Mouse (Mus musculus) liver, adult 2 months (tissue): ENCODE results near the gene Cd200r3. TPM values are rescaled to one million over a fixed set of nuclear protein-coding genes. Genes with fewer than 3 reads are reported as not detected.

Source experiments
- DNase-seq: peaks from one replicate; pipeline ENCODE4 v3.0.0-alpha.2; 2011; ENCODE audit warnings: low read depth, low spot score; ENCODE audit errors: extremely low read depth
- H3K27ac ChIP-seq: fragments of 200-500 bp; replicated peaks from 2 replicates; pipeline ENCODE4 v1.5.1; 2012; ENCODE audit warnings: low read depth, mild to moderate bottlenecking, control low read depth, inconsistent platforms, low read length; ENCODE audit not compliant: insufficient read depth
- H3K27me3 ChIP-seq: fragments of 200-500 bp; 2 replicates; pipeline ENCODE4 v1.6.1; 2012; ENCODE audit warnings: mild to moderate bottlenecking, moderate library complexity, low read length, inconsistent platforms; ENCODE audit not compliant: control insufficient read depth, insufficient read depth
- H3K36me3 ChIP-seq: fragments of 200-500 bp; 2 replicates; pipeline ENCODE4 v1.6.1; 2012; ENCODE audit warnings: low read length, inconsistent platforms; ENCODE audit not compliant: control insufficient read depth, insufficient read depth
- H3K4me1 ChIP-seq: fragments of 200-500 bp; 2 replicates; pipeline ENCODE4 v1.6.1; 2011; ENCODE audit warnings: low read length; ENCODE audit not compliant: control insufficient read depth, insufficient read depth
- H3K4me3 ChIP-seq: fragments of 200-500 bp; 2 replicates; pipeline ENCODE4 v1.5.1; 2011; ENCODE audit warnings: low read depth, mild to moderate bottlenecking, control low read depth, low read length, moderate library complexity; ENCODE audit not compliant: insufficient read depth
- H3K79me2 ChIP-seq: fragments of 200-500 bp; 2 replicates; pipeline ENCODE4 v1.6.1; 2012; ENCODE audit warnings: inconsistent platforms, mild to moderate bottlenecking, low read length, moderate library complexity; ENCODE audit not compliant: control insufficient read depth, insufficient read depth
- H3K9ac ChIP-seq: fragments of 200-500 bp; 2 replicates; pipeline ENCODE4 v1.6.1; 2012; ENCODE audit warnings: low read depth, mild to moderate bottlenecking, control low read depth, inconsistent platforms, low read length
- CTCF ChIP-seq: fragments of 200-500 bp; IDR thresholded peaks from 2 replicates; pipeline ENCODE4 v1.5.1; 2011; ENCODE audit warnings: low read depth, low read length, control low read depth
- POLR2A ChIP-seq: fragments of 200-500 bp; IDR thresholded peaks from 2 replicates; pipeline ENCODE4 v1.6.1; 2011; ENCODE audit warnings: low read length, control low read depth; ENCODE audit not compliant: insufficient read depth; ENCODE audit errors: extremely low read depth
- WGBS: fragments of 180-500 bp; shearing (Covaris S2); methylation state at CpG from one replicate; pipeline ENCODE4 v1.1.7; 2018; 5-methylcytosine and 5-hydroxymethylcytosine counted together
- polyA plus RNA-seq: library from polyadenylated mRNA; depleted of rRNA; stranded (reverse); fragments of >200 nt; gene quantifications from 2 replicates; pipeline ENCODE4 v1.2.3, GENCODE M21; 2012
- total RNA-seq: library from RNA; depleted of rRNA; stranded (reverse); fragments of >200 nt; gene quantifications from 2 replicates; pipeline ENCODE4 v1.2.3, GENCODE M21; 2014

Cd200r3 gene
- total and polyA plus RNA-seq, 2 experiments, result 0.18 TPM; not detected in 1

DNA sequence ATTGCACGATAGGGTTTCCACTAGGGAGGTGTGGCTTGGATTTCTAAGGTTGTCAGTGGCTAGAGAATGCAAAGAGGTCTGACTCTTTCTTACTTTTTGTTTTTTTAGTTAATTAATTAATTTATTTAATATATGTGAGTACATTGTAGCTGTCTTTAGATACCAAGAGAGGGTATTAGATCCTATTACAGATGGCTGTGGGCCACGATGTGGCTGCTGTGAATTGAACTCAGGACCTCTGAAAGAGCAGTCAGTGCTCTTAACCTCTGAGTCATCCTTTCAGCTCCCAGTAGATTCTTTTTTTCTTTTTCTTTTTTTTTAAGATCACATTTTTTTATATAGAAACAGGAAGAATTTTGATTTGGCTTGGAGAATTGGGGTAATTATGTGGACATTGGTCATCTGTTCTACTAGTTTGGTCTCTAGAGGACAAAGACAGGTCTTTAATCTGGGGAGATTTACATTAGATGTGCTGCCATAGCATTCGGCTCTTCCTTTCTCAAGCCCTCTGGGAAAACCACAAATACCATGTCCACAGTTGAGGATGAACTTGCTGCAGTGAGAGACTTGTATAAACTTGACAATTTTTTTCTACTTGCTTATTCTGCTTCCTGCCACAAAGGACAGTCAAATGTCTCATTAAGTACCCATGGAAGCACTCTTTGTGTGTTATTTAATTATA lies 40.0 kb downstream of the Cd200r3 start:
- no peak for TF ChIP-seq POLR2A
- TF ChIP-seq CTCF, result no peak
- no peak overlapping the region for H3K27ac ChIP-seq
- no peak overlapping the region for H3K9ac ChIP-seq
- no peaks in the 10 kb centered on the region for H3K79me2 ChIP-seq
- DNase-seq, result peak; percentile 28
- H3K4me1 ChIP-seq, result no peaks in the 10 kb centered on the region
- no peaks in the 10 kb centered on the region for H3K36me3 ChIP-seq
- H3K4me3 ChIP-seq, result no peak overlapping the region
- WGBS, result 76% methylated on average over 3 of the region's 3 CpGs
- no peaks in the 10 kb centered on the region for H3K27me3 ChIP-seq

- no peaks in the 10 kb centered on the region for H3K4me1 ChIP-seq
- TF ChIP-seq POLR2A (no peak), CTCF (no peak)
- DNase-seq, result peak; percentile 34
- no peak overlapping the region for H3K4me3 ChIP-seq
- H3K36me3 ChIP-seq, result no peaks in the 10 kb centered on the region
- H3K9ac ChIP-seq, result no peak overlapping the region
- no peaks in the 10 kb centered on the region for H3K27me3 ChIP-seq
- H3K27ac ChIP-seq, result no peak overlapping the region
- H3K79me2 ChIP-seq, result no peaks in the 10 kb centered on the region
Observed at GRCm38 (mm10) chr16:44984111-44984510, 40.6 kb downstream of the Cd200r3 start.

GRCm38 (mm10) chr16:44984925-44985324 lies 41.4 kb downstream of the Cd200r3 start:
- no peaks in the 10 kb centered on the region for H3K4me1 ChIP-seq
- WGBS, result 89% methylated on average over 3 of the region's 3 CpGs
- no peaks in the 10 kb centered on the region for H3K27me3 ChIP-seq
- no peak overlapping the region for H3K4me3 ChIP-seq
- no peaks in the 10 kb centered on the region for H3K79me2 ChIP-seq
- no peak overlapping the region for H3K27ac ChIP-seq
- TF ChIP-seq POLR2A (no peak), CTCF (no peak)
- DNase-seq, result no peak
- no peak overlapping the region for H3K9ac ChIP-seq
- no peaks in the 10 kb centered on the region for H3K36me3 ChIP-seq

GRCm38 (mm10) chr16:44986029-44986428 lies 42.6 kb downstream of the Cd200r3 start:
- no peaks in the 10 kb centered on the region for H3K79me2 ChIP-seq
- no peak for TF ChIP-seq CTCF
- TF ChIP-seq POLR2A, result no peak
- no peaks in the 10 kb centered on the region for H3K36me3 ChIP-seq
- no peaks in the 10 kb centered on the region for H3K4me1 ChIP-seq
- WGBS, result 61% methylated on average over 2 of the region's 2 CpGs
- no peak overlapping the region for H3K4me3 ChIP-seq
- no peak overlapping the region for H3K9ac ChIP-seq
- no peak for DNase-seq
- no peak overlapping the region for H3K27ac ChIP-seq
- no peaks in the 10 kb centered on the region for H3K27me3 ChIP-seq

DNA sequence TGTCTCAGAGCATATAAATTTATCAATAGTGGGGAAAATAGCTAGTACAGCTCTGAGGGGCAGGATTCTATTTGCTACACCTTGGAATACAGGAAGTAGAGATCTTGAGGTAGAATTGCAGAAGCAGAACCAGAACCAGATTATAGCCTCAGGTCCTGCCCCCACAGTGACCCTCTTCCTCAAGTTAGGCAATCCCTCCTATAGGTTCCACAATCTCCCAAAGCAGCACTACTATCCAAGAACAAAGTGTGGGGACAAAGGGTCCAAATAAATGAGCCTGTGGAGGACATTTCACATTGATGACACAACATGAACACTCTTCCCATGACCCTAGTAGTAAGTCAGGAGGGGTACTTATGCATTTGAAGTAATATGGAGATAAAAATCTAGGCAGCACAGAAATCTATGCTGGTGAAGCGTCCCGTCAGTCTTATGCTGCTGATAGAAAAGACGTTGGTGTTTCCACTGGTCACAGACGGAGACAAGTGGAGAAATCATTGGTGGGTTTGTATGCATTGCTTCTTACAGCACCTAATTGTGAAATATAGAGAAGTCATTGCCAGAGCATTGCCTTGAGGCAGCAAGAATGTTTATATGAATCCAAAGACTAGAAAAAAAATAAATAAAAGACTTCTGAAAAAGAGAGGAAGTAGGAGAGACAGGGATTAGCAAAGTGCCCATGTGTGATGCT lies 45.3 kb downstream of the Cd200r3 start:
- H3K36me3 ChIP-seq, result no peaks in the 10 kb centered on the region
- no peaks in the 10 kb centered on the region for H3K4me1 ChIP-seq
- 92% methylated on average over 4 of the region's 4 CpGs for WGBS
- no peaks in the 10 kb centered on the region for H3K27me3 ChIP-seq
- no peak overlapping the region for H3K27ac ChIP-seq
- no peak overlapping the region for H3K9ac ChIP-seq
- DNase-seq, result no peak
- TF ChIP-seq CTCF (no peak), POLR2A (no peak)
- H3K79me2 ChIP-seq, result no peaks in the 10 kb centered on the region
- no peak overlapping the region for H3K4me3 ChIP-seq

DNA sequence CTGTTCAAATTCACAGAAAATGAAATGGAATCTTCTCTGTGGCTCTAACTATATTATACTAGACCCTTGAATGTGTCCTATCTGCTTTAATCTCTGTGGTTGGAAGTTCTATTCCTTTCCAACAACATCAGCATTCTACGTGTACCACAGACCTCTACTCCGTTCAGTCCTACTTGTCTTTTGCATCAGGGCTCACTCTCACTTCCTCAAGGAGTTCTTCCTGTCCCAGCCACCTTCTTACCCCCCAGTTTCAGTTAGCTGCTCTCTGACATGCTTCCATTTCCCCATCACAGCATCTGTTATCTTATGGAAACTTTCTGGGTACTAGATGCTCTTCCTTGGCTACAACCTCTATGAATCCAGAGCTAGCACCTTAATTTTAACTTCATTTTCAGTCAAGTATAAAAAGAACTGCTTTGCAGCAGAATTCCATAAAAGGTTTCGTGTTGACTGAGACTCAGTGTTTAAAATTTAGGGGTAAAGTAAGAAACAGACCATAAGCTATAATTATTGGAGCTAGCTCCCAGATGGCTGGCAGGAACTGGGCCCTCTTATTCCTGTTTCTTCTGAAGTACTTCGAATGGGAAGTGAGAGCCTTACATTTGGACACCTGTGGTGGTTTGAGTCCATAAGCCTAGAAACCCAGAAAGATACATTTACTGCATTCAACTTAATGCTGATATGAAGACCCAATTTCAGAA lies 50.0 kb downstream of the Cd200r3 start:
- H3K27me3 ChIP-seq, result no peaks in the 10 kb centered on the region
- WGBS, result 72% methylated on average over 4 of the region's 4 CpGs

More for the DNA sequence above, 50.0 kb downstream of the Cd200r3 start:
- TF ChIP-seq POLR2A (no peak), CTCF (no peak)
- Histone ChIP-seq H3K27ac (no peak overlapping the region), H3K79me2 (no peaks in the 10 kb centered on the region), H3K4me1 (no peaks in the 10 kb centered on the region), H3K4me3 (no peak overlapping the region), H3K9ac (no peak overlapping the region), H3K36me3 (no peaks in the 10 kb centered on the region)
- no peak for DNase-seq
